Mouse (Mus musculus) kidney, adult 2 months (tissue): ENCODE data around the gene Fnip2.

Experiments
- CTCF ChIP-seq: fragments of 200-500 bp; conservative IDR thresholded peaks from 2 replicates; pipeline ENCODE4 v1.5.1; 2011; ENCODE audit warnings: low read depth, mild to moderate bottlenecking, control low read depth, low read length, moderate library complexity, mixed read lengths; ENCODE audit not compliant: insufficient read depth, insufficient read length
- POLR2A ChIP-seq: fragments of 200-500 bp; IDR thresholded peaks from one replicate; pipeline ENCODE4 v1.6.1; 2011; ENCODE audit warnings: low read depth, low read length, control low read depth

GRCm38 (mm10) chr3:79537626-79538203 is 29.9 kb downstream of the Fnip2 start:
- TF ChIP-seq POLR2A (no peak), CTCF (no peak)
